Mouse (Mus musculus) CH12F3 (cell line): ENCODE results near the gene Frg2f1.
"Not testable (repeated sequence)": the region's sequence is repeated elsewhere in the genome, so short reads cannot be mapped to it uniquely, and the experiment has no call there.

Source experiments
- in situ Hi-C: fragments of 300-500 bp; cut with MboI; formaldehyde crosslinking; loops from 2 replicates; pipeline ENCODE4 v1.14.3; 2020; ENCODE audit warnings: low sequenced_read_pairs

The Frg2f1 gene

GRCm38 (mm10) chr4:119539031-119539824, at the start of gene Frg2f1:
Gene Frg2f1, minus strand, starts transcription at chr4:119539529.
- in situ Hi-C loops: no loop called here

- in situ Hi-C loops: no loop called here
Measured at GRCm38 (mm10) chr4:119588037-119588436, 48.7 kb upstream of the Frg2f1 start.

- in situ Hi-C loops: no loop called here
Measured at GRCm38 (mm10) chr4:119575459-119575858, 36.1 kb upstream of the Frg2f1 start.

GRCm38 (mm10) chr4:119574504-119574903, 35.2 kb upstream of the Frg2f1 start:
- in situ Hi-C loops: no loop called here

- in situ Hi-C loops: no loop called here
Measured at GRCm38 (mm10) chr4:119572682-119573081, 33.4 kb upstream of the Frg2f1 start.

- in situ Hi-C loops: no loop called here
Measured at GRCm38 (mm10) chr4:119566322-119566835, 27.1 kb upstream of the Frg2f1 start.

- in situ Hi-C loops: no loop called here
Measured at GRCm38 (mm10) chr4:119563136-119563535, 23.8 kb upstream of the Frg2f1 start.

- in situ Hi-C loops: no loop called here
Measured at GRCm38 (mm10) chr4:119555466-119555865, 16.1 kb upstream of the Frg2f1 start.

- in situ Hi-C loops: no loop called here
Measured at GRCm38 (mm10) chr4:119550864-119551263, 11.5 kb upstream of the Frg2f1 start.

- in situ Hi-C loops: no loop called here
Measured at GRCm38 (mm10) chr4:119540533-119540890, 1.2 kb upstream of the Frg2f1 start.

GRCm38 (mm10) chr4:119539836-119540532, 655 bp upstream of the Frg2f1 start:
- in situ Hi-C loops: no loop called here

GRCm38 (mm10) chr4:119537436-119537835, 1.9 kb downstream of the Frg2f1 start:
- in situ Hi-C loops: no loop called here

GRCm38 (mm10) chr4:119536615-119537014, 2.7 kb downstream of the Frg2f1 start, which contains the start of gene Foxj3:
Gene Foxj3, plus strand, starts transcription at chr4:119537004.
- in situ Hi-C loops: not testable (repeated sequence)

GRCm38 (mm10) chr4:119535103-119535502, 4.2 kb downstream of the Frg2f1 start:
- in situ Hi-C loops: no loop called here

- in situ Hi-C loops: no loop called here
Measured at GRCm38 (mm10) chr4:119531813-119532212, 7.5 kb downstream of the Frg2f1 start.

GRCm38 (mm10) chr4:119526329-119526845, 12.9 kb downstream of the Frg2f1 start:
- in situ Hi-C loops: no loop called here

- in situ Hi-C loops: no loop called here
Measured at GRCm38 (mm10) chr4:119524466-119524865, 14.9 kb downstream of the Frg2f1 start.

- in situ Hi-C loops: no loop called here
Measured at GRCm38 (mm10) chr4:119524010-119524409, 15.3 kb downstream of the Frg2f1 start.

GRCm38 (mm10) chr4:119523575-119523974, 15.8 kb downstream of the Frg2f1 start:
- in situ Hi-C loops: no loop called here

- in situ Hi-C loops: no loop called here
Measured at GRCm38 (mm10) chr4:119512731-119513141, 26.6 kb downstream of the Frg2f1 start.

GRCm38 (mm10) chr4:119511591-119511990, 27.7 kb downstream of the Frg2f1 start:
- in situ Hi-C loops: no loop called here
